Mouse (Mus musculus) embryonic stem cell, embryonic (primary cell): ENCODE results near the gene Mettl6.
"Not testable (repeated sequence)": the region's sequence is repeated elsewhere in the genome, so short reads cannot be mapped to it uniquely, and the experiment has no call there.

Experiments
- CTCF ChIA-PET, 4 experiments: fragments of 300-600 bp in 2 of 4; fragments of 350-600 bp in 2 of 4; sonication (Branson Sonifier 250); formaldehyde crosslinking; loops; one replicate each; lab custom pipeline; 2022; ENCODE audit warnings: inconsistent platforms in 2 of 4; lab: Charles Lee
- POLR2A ChIA-PET, 4 experiments: fragments of 300-600 bp in 2 of 4; fragments of 350-600 bp in 2 of 4; sonication (Branson Sonifier 250); formaldehyde crosslinking; loops; one replicate each; lab custom pipeline; 2022; ENCODE audit warnings: antibody characterized with exemption in 4 of 4, inconsistent platforms in 1 of 4; lab: Charles Lee

Gene Mettl6

GRCm38 (mm10) chr14:31495538-31495937 is 698 bp upstream of the Mettl6 start:
- POLR2A ChIA-PET, result interaction anchor here in 3 of 4 experiments (0.5 to 2.8 kb wide), 8 partner anchors 9 to 159 kb away, joined by 3 to 20 read pairs (median 3); partner anchors contain the start of gene Capn7 (in 1 of the 3)
- CTCF ChIA-PET, result interaction anchor here (0.5 to 1.7 kb wide), 6 partner anchors 19 to 40 kb away, joined by 3 to 4 read pairs (median 3); no protein-coding TSS in a partner anchor

GRCm38 (mm10) chr14:31494349-31494974 is 378 bp downstream of the Mettl6 start, which contains the start of gene Eaf1:
Gene Eaf1 (plus strand): TSS chr14:31494399.
- CTCF ChIA-PET, result interaction anchor here in 3 of 4 experiments (1.2 to 1.7 kb wide), 4 partner anchors 18 to 22 kb away, joined by 3 to 5 read pairs (median 4); no protein-coding TSS in a partner anchor
- POLR2A ChIA-PET, result interaction anchor here in 3 of 4 experiments (0.8 to 2.8 kb wide), 13 partner anchors 10 to 665 kb away, joined by 3 to 20 read pairs (median 3); partner anchors contain the start of genes Capn7 (in 1 of the 3), Dph3 (in 1 of the 3), Ncoa4 (in 1 of the 3) and Oxnad1 (in 1 of the 3)

GRCm38 (mm10) chr14:31493901-31494300 is 939 bp downstream of the Mettl6 start:
- POLR2A ChIA-PET, result interaction anchor here in 2 of 4 experiments (0.6 to 2.8 kb wide), 10 partner anchors 11 to 665 kb away, joined by 3 to 20 read pairs (median 4); partner anchors contain the start of genes Dph3 (in 1 of the 2), Ncoa4 (in 1 of the 2) and Oxnad1 (in 1 of the 2)
- CTCF ChIA-PET, result interaction anchor here in 2 of 4 experiments (0.5 to 1.7 kb wide), 3 partner anchors 21 kb away, joined by 3 to 5 read pairs (median 4); no protein-coding TSS in a partner anchor

- CTCF ChIA-PET, result interaction anchor here in 1 of 4 experiments (0.5 to 0.6 kb wide), 2 partner anchors 33 to 37 kb away, joined by 3 read pairs; no protein-coding TSS in a partner anchor
- POLR2A ChIA-PET, result interaction anchor here in 1 of 4 experiments (1.1 kb wide), 1 partner anchor 14 kb away, joined by 3 read pairs; no protein-coding TSS in a partner anchor
Measured at GRCm38 (mm10) chr14:31488055-31488454, 6.8 kb downstream of the Mettl6 start.

- ChIA-PET CTCF (interaction anchor here in 1 of 4 experiments (0.6 kb wide), 1 partner anchor 348 kb away, joined by 4 read pairs; no protein-coding TSS in a partner anchor), POLR2A (no interaction called here)
Measured at GRCm38 (mm10) chr14:31486465-31486864, 8.4 kb downstream of the Mettl6 start.

GRCm38 (mm10) chr14:31482417-31482816 is 12.4 kb downstream of the Mettl6 start:
- ChIA-PET POLR2A (no interaction called here), CTCF (interaction anchor here in 2 of 4 experiments (1.0 kb wide), 2 partner anchors 10 kb away, joined by 4 to 5 read pairs; no protein-coding TSS in a partner anchor)

- CTCF ChIA-PET, result interaction anchor here in 3 of 4 experiments (0.6 to 3.2 kb wide), 11 partner anchors 10 to 201 kb away, joined by 3 to 35 read pairs (median 7); partner anchors contain the start of genes Capn7 (in 1 of the 3), Eaf1 (in 1 of the 3) and Mettl6 (in 1 of the 3)
- POLR2A ChIA-PET, result interaction anchor here in 1 of 4 experiments (1.1 to 2.1 kb wide), 4 partner anchors 11 to 77 kb away, joined by 3 to 5 read pairs (median 4); partner anchors contain the start of gene Eaf1
Measured at GRCm38 (mm10) chr14:31473297-31473696, 21.5 kb downstream of the Mettl6 start.

- CTCF ChIA-PET, result interaction anchor here (0.5 to 3.2 kb wide), 156 partner anchors 9 to 1620 kb away, joined by 3 to 35 read pairs (median 5); partner anchors contain the start of genes Eaf1 (in 2 of the 4), Mettl6 (in 2 of the 4), Bap1 (in 1 of the 4) and Capn7 (in 1 of the 4)
- POLR2A ChIA-PET, result interaction anchor here (0.6 to 1.3 kb wide), 31 partner anchors 9 to 898 kb away, joined by 3 to 8 read pairs (median 3); partner anchors contain the start of genes Capn7 (in 1 of the 4) and Sema3g (in 1 of the 4)
Measured at GRCm38 (mm10) chr14:31472451-31473061, 22.3 kb downstream of the Mettl6 start.

GRCm38 (mm10) chr14:31469711-31470110 is 25.1 kb downstream of the Mettl6 start:
- ChIA-PET CTCF (interaction anchor here in 3 of 4 experiments (0.6 to 1.6 kb wide), 5 partner anchors 35 to 120 kb away, joined by 3 to 4 read pairs (median 3); no protein-coding TSS in a partner anchor), POLR2A (interaction anchor here in 1 of 4 experiments (0.7 to 1.0 kb wide), 2 partner anchors 10 to 96 kb away, joined by 3 read pairs; no protein-coding TSS in a partner anchor)

GRCm38 (mm10) chr14:31464176-31464575 is 30.7 kb downstream of the Mettl6 start:
- ChIA-PET POLR2A (interaction anchor here in 2 of 4 experiments (0.6 to 3.3 kb wide), 3 partner anchors 11 to 617 kb away, joined by 3 to 9 read pairs (median 4); no protein-coding TSS in a partner anchor), CTCF (interaction anchor here (0.5 to 3.2 kb wide), 32 partner anchors 9 to 1242 kb away, joined by 3 to 35 read pairs (median 3); partner anchors contain the start of genes Btd (in 1 of the 4), Gm49387 (in 1 of the 4) and Hacl1 (in 1 of the 4))

- ChIA-PET CTCF (interaction anchor here (0.6 to 3.2 kb wide), 14 partner anchors 8 to 1704 kb away, joined by 3 to 35 read pairs (median 4); no protein-coding TSS in a partner anchor), POLR2A (interaction anchor here in 2 of 4 experiments (0.6 to 1.2 kb wide), 4 partner anchors 10 to 37 kb away, joined by 3 to 5 read pairs (median 3); no protein-coding TSS in a partner anchor)
Measured at GRCm38 (mm10) chr14:31462886-31463285, 32.0 kb downstream of the Mettl6 start.

- ChIA-PET CTCF (interaction anchor here (0.5 to 3.2 kb wide), 15 partner anchors 10 to 323 kb away, joined by 3 to 35 read pairs (median 4); partner anchors contain the start of gene Nisch (in 1 of the 4)), POLR2A (interaction anchor here in 1 of 4 experiments (1.0 to 1.2 kb wide), 2 partner anchors 11 to 15 kb away, joined by 3 read pairs; no protein-coding TSS in a partner anchor)
Measured at GRCm38 (mm10) chr14:31462226-31462625, 32.6 kb downstream of the Mettl6 start.

GRCm38 (mm10) chr14:31458006-31458405 is 36.8 kb downstream of the Mettl6 start:
- ChIA-PET CTCF (interaction anchor here in 2 of 4 experiments (0.8 to 1.0 kb wide), 2 partner anchors 15 to 72 kb away, joined by 3 read pairs; no protein-coding TSS in a partner anchor), POLR2A (no interaction called here)

- CTCF ChIA-PET, result interaction anchor here (0.6 to 2.1 kb wide), 17 partner anchors 8 to 187 kb away, joined by 3 to 10 read pairs (median 4); partner anchors contain the start of gene Dnah1 (in 1 of the 4)
Measured at GRCm38 (mm10) chr14:31456064-31456721, 38.6 kb downstream of the Mettl6 start.

GRCm38 (mm10) chr14:31454849-31455566 is 39.8 kb downstream of the Mettl6 start:
- CTCF ChIA-PET, result interaction anchor here (0.5 to 2.2 kb wide), 28 partner anchors 9 to 317 kb away, joined by 3 to 10 read pairs (median 4); partner anchors contain the start of gene Dnah1 (in 2 of the 4)
- POLR2A ChIA-PET, result interaction anchor here in 2 of 4 experiments (0.6 to 0.9 kb wide), 3 partner anchors 18 to 94 kb away, joined by 3 to 4 read pairs (median 3); no protein-coding TSS in a partner anchor

More at GRCm38 (mm10) chr14:31456064-31456721, 38.6 kb downstream of the Mettl6 start:
- POLR2A ChIA-PET, result no interaction called here

GRCm38 (mm10) chr14:31453946-31454345 is 40.9 kb downstream of the Mettl6 start:
- POLR2A ChIA-PET, result not testable (repeated sequence)
- CTCF ChIA-PET, result interaction anchor here in 3 of 4 experiments (1.9 to 2.2 kb wide), 3 partner anchors 10 to 19 kb away, joined by 6 to 10 read pairs (median 8); no protein-coding TSS in a partner anchor
